Mouse (Mus musculus): Measurements from ENCODE around the gene Col5a2. TPM values are rescaled to one million over a fixed set of nuclear protein-coding genes. Genes with fewer than 3 reads are reported as not detected.

Gene Col5a2
- polyA plus RNA-seq, 1 experiment, result 2.9 TPM

DNA sequence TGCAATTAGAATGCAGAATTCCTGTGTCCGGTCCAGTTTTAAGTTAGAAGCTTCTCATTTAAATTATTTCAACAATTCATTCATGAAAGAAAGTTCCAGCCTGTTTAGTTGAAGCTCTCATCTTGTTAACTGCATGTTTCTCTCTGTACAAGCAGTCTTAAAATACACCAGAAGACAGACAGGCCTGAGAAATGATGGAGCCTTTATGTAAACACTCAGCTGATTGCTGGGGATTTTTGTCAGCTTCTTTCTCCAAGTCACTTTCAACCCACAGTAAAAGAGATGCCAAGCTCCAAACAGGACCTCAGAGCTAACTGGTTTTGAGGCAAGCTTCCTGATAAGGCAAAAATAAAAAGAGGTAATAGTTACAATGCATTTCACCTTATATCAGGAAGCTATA lies 14.8 kb downstream of the Col5a2 start:
- WGBS, result 92% methylated on average over 1 of the region's 1 CpGs
- TF ChIP-seq CTCF (IDR thresholded peaks at IDR 0.05; ENCODE audit: borderline replicate concordance, control insufficient read depth, extremely low read depth, insufficient read depth, low read length, poor library complexity), result no peak
- TF ChIP-seq POLR2A (IDR thresholded peaks at IDR 0.05; ENCODE audit: control insufficient read depth, extremely low read depth, insufficient read depth, low read length, poor library complexity), result no peak
- Histone ChIP-seq H3K36me3 (ENCODE audit: control insufficient read depth, insufficient read depth, low read length) (no peaks in the 10 kb centered on the region), H3K27ac (ENCODE audit: control insufficient read depth, insufficient read depth, low read length) (no peak overlapping the region), H3K4me1 (replicated peaks; ENCODE audit: control insufficient read depth, insufficient read depth, low read length) (no peaks in the 10 kb centered on the region), H3K4me3 (ENCODE audit: control insufficient read depth, insufficient read depth, low read length) (no peak overlapping the region), H3K27me3 (ENCODE audit: control insufficient read depth, insufficient read depth, low read length) (no peaks in the 10 kb centered on the region)
- DNase-seq, result no peak

DNA sequence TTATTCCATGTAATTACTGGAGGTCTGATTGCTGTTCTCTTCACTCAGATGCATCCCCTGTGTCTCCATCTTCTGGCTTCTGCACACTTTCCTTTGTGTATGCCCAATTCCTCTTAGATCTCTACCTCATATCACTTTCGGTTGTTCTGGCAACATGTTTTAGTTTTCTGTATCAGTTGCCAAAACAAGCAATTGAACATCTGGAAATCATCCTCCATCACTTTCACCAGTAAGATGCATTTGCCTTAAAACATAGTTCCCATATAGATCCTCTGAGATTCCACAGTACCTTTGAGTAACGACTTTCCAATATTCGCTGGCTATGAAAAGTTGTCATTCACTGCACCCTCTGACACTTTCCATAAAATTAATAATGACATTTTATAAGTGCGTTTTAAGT lies 20.1 kb downstream of the Col5a2 start:
- Histone ChIP-seq H3K4me3 (ENCODE audit: control insufficient read depth, insufficient read depth, low read length) (no peak overlapping the region), H3K4me1 (replicated peaks; ENCODE audit: control insufficient read depth, insufficient read depth, low read length) (no peaks in the 10 kb centered on the region), H3K36me3 (ENCODE audit: control insufficient read depth, insufficient read depth, low read length) (no peaks in the 10 kb centered on the region), H3K27me3 (ENCODE audit: control insufficient read depth, insufficient read depth, low read length) (no peaks in the 10 kb centered on the region), H3K27ac (ENCODE audit: control insufficient read depth, insufficient read depth, low read length) (no peak overlapping the region)
- 91% methylated on average over 4 of the region's 4 CpGs for whole genome bisulfite sequencing
- no peak for DNase-seq
- no peak for TF ChIP-seq POLR2A (IDR thresholded peaks at IDR 0.05; ENCODE audit: control insufficient read depth, extremely low read depth, insufficient read depth, low read length, poor library complexity)
- no peak for TF ChIP-seq CTCF (IDR thresholded peaks at IDR 0.05; ENCODE audit: borderline replicate concordance, control insufficient read depth, extremely low read depth, insufficient read depth, low read length, poor library complexity)

DNA sequence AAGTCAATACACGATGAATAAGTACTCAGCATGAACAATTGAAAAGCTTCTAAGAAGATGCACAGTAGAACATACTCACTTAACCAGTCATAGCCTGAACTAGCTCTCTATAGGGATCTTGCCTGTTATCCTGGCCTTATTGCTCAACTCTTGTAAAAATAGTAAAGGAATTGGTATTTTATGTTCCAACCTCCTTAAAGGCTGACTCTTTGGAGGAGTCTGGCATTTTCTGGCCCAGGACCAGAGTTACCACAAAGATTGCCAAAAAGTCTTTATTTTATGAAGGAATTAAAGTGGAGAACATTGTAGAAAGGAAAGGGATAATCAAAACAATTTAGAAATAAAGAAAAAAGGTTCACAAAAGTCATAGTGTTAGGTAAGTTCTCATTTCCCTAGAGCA lies 21.2 kb downstream of the Col5a2 start:
- no peak for DNase-seq
- no peak for TF ChIP-seq POLR2A (IDR thresholded peaks at IDR 0.05; ENCODE audit: control insufficient read depth, extremely low read depth, insufficient read depth, low read length, poor library complexity)
- TF ChIP-seq CTCF (IDR thresholded peaks at IDR 0.05; ENCODE audit: borderline replicate concordance, control insufficient read depth, extremely low read depth, insufficient read depth, low read length, poor library complexity), result no peak
- 87% methylated on average over 1 of the region's 1 CpGs for WGBS

DNA sequence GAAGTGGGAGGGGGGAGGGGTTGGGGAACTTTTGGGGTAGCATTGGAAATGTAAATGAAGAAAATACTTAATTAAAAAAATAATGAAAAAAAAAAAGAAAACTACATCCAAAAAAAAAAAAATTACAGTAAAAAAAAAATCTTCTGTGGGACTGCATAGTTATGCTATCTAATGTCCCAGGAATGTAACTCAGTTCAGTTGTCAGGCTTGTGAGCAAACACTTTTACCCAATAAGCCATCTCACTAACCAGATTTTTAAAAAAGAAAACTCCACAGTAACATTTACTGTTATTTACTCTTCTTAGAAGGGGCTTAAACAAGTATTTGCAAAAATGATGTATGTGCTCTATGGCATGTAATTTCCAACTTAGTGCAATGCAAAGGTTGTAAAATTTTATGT lies 24.0 kb downstream of the Col5a2 start:
- Histone ChIP-seq H3K36me3 (ENCODE audit: control insufficient read depth, insufficient read depth, low read length) (no peaks in the 10 kb centered on the region), H3K4me3 (ENCODE audit: control insufficient read depth, insufficient read depth, low read length) (no peak overlapping the region), H3K27me3 (ENCODE audit: control insufficient read depth, insufficient read depth, low read length) (no peaks in the 10 kb centered on the region), H3K4me1 (replicated peaks; ENCODE audit: control insufficient read depth, insufficient read depth, low read length) (no peaks in the 10 kb centered on the region), H3K27ac (ENCODE audit: control insufficient read depth, insufficient read depth, low read length) (no peak overlapping the region)
- no peak for DNase-seq
- no peak for TF ChIP-seq POLR2A (IDR thresholded peaks at IDR 0.05; ENCODE audit: control insufficient read depth, extremely low read depth, insufficient read depth, low read length, poor library complexity)
- TF ChIP-seq CTCF (IDR thresholded peaks at IDR 0.05; ENCODE audit: borderline replicate concordance, control insufficient read depth, extremely low read depth, insufficient read depth, low read length, poor library complexity), result no peak

More for the DNA sequence above, 21.2 kb downstream of the Col5a2 start:
- Histone ChIP-seq H3K27ac (ENCODE audit: control insufficient read depth, insufficient read depth, low read length) (no peak overlapping the region), H3K36me3 (ENCODE audit: control insufficient read depth, insufficient read depth, low read length) (no peaks in the 10 kb centered on the region), H3K27me3 (ENCODE audit: control insufficient read depth, insufficient read depth, low read length) (no peaks in the 10 kb centered on the region), H3K4me1 (replicated peaks; ENCODE audit: control insufficient read depth, insufficient read depth, low read length) (no peaks in the 10 kb centered on the region), H3K4me3 (ENCODE audit: control insufficient read depth, insufficient read depth, low read length) (no peak overlapping the region)

DNA sequence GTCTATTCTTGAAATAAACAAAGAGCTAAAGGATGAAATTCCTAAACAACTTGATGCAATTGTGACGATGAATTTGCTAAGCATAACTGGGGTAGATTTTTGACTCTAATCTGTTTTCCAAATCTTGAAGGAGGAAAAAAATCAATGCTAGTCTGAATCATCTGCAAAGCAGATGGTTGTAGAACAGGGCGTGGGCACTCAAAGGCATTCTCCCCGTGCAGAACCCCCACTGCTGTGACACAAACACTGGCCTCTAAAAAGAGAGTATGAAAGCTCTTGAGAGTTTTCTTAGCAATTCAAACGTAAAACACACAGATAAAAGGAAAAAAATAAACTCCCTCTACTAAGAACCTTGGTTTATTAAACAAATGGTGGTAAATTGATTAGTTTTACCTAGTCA lies 30.3 kb downstream of the Col5a2 start:
- DNase-seq, result no peak
- no peak overlapping the region for H3K27ac ChIP-seq (ENCODE audit: control insufficient read depth, insufficient read depth, low read length)
- 75% methylated on average over 4 of the region's 4 CpGs for WGBS
- H3K4me3 ChIP-seq (ENCODE audit: control insufficient read depth, insufficient read depth, low read length), result no peak overlapping the region
- no peaks in the 10 kb centered on the region for H3K27me3 ChIP-seq (ENCODE audit: control insufficient read depth, insufficient read depth, low read length)
- TF ChIP-seq POLR2A (IDR thresholded peaks at IDR 0.05; ENCODE audit: control insufficient read depth, extremely low read depth, insufficient read depth, low read length, poor library complexity) (no peak), CTCF (IDR thresholded peaks at IDR 0.05; ENCODE audit: borderline replicate concordance, control insufficient read depth, extremely low read depth, insufficient read depth, low read length, poor library complexity) (no peak)
- no peaks in the 10 kb centered on the region for H3K4me1 ChIP-seq (replicated peaks; ENCODE audit: control insufficient read depth, insufficient read depth, low read length)
- H3K36me3 ChIP-seq (ENCODE audit: control insufficient read depth, insufficient read depth, low read length), result no peaks in the 10 kb centered on the region

DNA sequence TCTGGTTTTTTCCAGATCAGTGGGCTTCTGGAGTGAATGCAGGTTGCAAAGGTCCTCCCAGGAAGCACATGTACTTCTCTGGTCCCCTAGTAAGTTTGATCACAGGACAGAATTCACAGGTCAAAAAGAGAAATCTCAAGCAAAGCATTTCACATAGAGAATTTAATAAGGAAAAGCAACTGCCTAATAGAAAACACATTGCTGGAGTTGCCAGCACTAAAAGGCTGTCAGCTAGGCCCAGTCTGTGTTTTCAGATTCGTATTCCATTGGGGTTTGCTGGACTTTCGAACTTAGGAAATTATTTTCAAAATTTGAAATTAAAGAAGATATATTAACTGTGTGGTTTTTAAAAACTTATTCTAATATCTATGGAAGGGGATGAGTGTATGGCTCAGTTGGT lies 42.3 kb downstream of the Col5a2 start:
- DNase-seq, result no peak
- Histone ChIP-seq H3K27ac (ENCODE audit: control insufficient read depth, insufficient read depth, low read length) (no peak overlapping the region), H3K4me3 (ENCODE audit: control insufficient read depth, insufficient read depth, low read length) (no peak overlapping the region), H3K4me1 (replicated peaks; ENCODE audit: control insufficient read depth, insufficient read depth, low read length) (no peaks in the 10 kb centered on the region), H3K27me3 (ENCODE audit: control insufficient read depth, insufficient read depth, low read length) (no peaks in the 10 kb centered on the region), H3K36me3 (ENCODE audit: control insufficient read depth, insufficient read depth, low read length) (no peaks in the 10 kb centered on the region)
- no peak for TF ChIP-seq POLR2A (IDR thresholded peaks at IDR 0.05; ENCODE audit: control insufficient read depth, extremely low read depth, insufficient read depth, low read length, poor library complexity)
- TF ChIP-seq CTCF (IDR thresholded peaks at IDR 0.05; ENCODE audit: borderline replicate concordance, control insufficient read depth, extremely low read depth, insufficient read depth, low read length, poor library complexity), result no peak
- 81% methylated on average over 2 of the region's 2 CpGs for WGBS

DNA sequence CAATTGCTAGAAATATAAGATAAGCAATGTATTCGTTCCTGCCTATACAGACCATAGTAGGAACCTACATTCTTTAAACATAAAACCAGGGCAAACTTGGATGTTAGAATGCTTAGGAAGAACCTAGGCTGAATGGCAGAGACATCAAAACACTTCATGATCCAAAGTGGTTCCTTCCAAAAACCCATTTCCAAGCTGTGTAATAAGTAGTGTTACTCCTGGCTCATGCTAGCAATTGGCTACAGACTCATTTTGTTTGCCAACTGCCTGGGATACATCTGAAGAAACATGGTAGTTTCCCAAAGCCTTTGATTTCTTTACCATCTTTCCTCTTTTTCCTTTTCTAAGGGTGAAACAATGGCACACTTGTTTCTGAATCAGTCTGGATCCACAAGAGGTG lies 47.3 kb downstream of the Col5a2 start:
- TF ChIP-seq CTCF (IDR thresholded peaks at IDR 0.05; ENCODE audit: borderline replicate concordance, control insufficient read depth, extremely low read depth, insufficient read depth, low read length, poor library complexity) (no peak), POLR2A (IDR thresholded peaks at IDR 0.05; ENCODE audit: control insufficient read depth, extremely low read depth, insufficient read depth, low read length, poor library complexity) (no peak)
- no peak overlapping the region for H3K4me3 ChIP-seq (ENCODE audit: control insufficient read depth, insufficient read depth, low read length)
- WGBS, result 94% methylated on average over 1 of the region's 1 CpGs
- H3K36me3 ChIP-seq (ENCODE audit: control insufficient read depth, insufficient read depth, low read length), result no peaks in the 10 kb centered on the region
- H3K27ac ChIP-seq (ENCODE audit: control insufficient read depth, insufficient read depth, low read length), result no peak overlapping the region
- DNase-seq, result no peak
- H3K27me3 ChIP-seq (ENCODE audit: control insufficient read depth, insufficient read depth, low read length), result no peaks in the 10 kb centered on the region
- no peaks in the 10 kb centered on the region for H3K4me1 ChIP-seq (replicated peaks; ENCODE audit: control insufficient read depth, insufficient read depth, low read length)
